Mouse (Mus musculus): ENCODE results near the gene Slc48a1.
A peak's percentile ranks its signal among the peaks of the same experiment; 100 is the strongest.

Slc48a1 gene

DNA sequence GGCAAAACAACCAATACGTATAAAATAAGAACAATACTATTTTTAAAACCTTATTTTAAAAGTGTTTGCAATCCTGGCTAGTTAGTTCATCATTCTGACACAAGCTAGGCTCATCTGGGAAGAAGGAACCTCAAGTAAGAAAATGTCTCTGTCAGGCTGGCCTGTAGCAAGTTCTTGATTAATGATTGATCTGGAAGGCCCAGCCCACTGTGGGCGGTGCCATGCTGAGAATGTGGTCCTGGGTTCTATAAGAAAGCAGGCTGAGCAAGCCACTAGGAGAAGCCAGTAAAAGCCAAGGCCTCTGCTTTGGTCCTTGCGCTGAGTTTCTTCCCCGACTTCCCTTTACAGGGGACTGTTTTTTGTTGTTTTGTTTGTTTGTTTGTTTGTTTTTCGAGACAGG lies 25.8 kb upstream of the Slc48a1 start:
- no peak for DNase-seq (ENCODE audit: low spot score)

DNA sequence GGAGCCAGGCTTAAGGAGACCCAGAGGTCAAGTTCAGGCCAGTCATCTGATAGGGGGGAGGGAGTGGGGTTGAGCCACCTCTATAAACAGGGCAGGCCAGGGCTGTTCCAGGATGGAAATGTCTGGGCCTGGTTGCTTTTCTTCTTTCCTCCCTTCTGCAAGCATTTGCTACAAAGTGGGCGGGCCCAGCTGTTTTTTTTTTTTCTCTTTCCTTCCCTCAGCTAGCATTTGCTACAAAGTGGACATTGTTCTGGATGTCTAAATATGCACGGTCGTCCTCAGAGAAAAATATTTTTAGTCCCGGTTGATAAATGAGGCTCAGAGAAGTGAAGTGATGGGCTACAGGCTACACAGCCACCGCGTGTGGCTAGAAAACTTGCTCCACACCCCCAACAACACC lies 23.8 kb upstream of the Slc48a1 start:
- no peak for DNase-seq (ENCODE audit: low spot score)

DNA sequence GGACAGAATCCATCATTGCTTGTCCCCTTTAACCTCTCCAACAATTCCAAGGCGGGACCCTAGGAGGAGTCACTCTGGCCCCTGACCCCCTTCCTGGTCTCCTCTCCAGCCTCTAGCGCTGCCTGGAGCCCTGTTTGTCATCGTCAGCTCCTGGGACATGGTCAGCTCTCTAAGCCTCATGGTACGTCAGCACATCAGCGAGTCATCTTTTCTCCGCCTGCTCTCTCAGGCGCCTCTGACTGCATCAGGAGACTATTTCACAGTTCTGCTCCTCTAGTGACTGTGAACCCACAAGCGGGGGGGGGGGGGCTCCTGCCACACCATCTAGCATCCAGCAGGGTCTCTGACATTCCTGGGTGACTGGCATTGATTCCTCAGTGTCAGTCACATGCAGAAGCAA lies 23.0 kb upstream of the Slc48a1 start:
- no peak for DNase-seq (ENCODE audit: low spot score)

DNA sequence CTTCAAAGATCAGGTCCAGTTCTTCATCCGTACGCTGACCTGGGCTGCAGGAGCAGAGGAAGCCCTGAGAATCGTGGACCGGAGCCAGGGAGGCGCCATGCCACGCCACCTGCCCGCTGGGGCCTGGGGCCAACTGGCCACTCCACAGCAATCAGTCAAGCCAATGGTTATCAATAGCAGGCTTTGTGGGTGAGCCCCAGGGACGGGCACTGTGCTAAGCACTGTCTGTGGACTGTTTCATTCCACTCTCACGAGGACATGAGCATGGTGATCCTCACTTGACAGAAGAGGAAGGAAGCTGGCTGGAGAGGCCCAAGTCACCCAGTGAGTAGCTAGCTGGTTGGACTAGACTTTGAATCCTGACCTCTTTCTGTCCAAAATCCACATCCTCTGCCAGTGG lies 18.3 kb upstream of the Slc48a1 start:
- DNase-seq (ENCODE audit: low spot score) = no peak

DNA sequence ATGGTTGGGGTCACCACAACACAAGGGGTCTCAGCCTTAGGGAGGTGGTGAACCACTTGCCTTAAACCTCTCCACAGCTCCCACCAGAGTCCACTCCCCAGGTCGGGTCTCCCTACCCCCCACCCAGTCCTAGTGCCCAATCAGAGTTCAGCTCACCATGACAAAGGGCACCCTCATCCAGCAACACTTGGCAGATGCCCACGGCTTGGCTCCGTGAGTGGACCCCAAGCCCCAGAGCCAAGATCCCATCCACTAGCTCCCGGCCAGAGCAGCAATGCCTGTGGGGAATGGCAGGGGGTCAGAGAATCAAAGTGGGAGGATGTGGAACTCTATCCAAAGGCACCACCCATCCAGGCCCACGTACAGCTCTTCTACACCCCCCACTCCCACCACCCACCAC lies 17.4 kb upstream of the Slc48a1 start:
- no peak for DNase-seq (ENCODE audit: low spot score)

DNA sequence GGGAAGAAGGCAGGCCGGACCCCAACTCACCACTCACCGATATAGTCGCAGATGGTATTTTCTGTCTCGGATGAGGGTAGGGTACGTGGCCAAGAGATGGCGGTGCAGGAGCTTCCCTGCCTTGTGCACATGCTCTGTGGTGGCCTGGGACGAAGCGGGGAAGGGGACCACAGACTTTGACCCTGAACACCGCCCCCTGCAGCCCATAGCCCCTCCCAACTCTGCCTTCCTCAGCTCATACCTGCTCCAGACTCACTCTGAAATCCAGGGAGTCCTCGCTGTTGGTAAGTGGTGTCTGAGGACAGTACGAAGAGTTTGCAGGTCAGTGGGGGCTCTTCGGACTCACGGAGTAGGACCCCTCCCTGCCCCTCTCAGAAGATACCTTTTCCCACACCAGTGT lies 16.9 kb upstream of the Slc48a1 start:
- no peak for DNase-seq (ENCODE audit: low spot score)

DNA sequence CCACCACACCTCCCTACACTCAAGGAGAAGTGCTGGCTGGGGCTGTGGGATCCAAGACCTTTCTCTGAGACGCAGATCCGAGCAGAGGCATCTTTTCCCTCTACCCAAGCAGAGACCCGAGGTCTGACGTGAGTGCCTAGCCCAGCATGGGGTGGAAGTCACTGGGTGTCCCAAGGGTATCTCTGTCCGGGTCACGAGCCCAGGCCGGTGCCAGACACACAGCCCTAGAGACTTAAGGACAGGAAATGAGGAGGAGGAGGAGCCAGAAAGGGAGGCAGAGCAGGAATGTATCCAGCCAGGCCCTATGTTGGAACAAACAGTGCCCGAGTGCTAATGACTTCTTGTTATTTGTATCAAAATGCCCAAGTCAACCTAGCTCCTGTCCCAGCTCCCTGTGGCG lies 15.6 kb upstream of the Slc48a1 start:
- no peak for DNase-seq (ENCODE audit: low spot score)

DNA sequence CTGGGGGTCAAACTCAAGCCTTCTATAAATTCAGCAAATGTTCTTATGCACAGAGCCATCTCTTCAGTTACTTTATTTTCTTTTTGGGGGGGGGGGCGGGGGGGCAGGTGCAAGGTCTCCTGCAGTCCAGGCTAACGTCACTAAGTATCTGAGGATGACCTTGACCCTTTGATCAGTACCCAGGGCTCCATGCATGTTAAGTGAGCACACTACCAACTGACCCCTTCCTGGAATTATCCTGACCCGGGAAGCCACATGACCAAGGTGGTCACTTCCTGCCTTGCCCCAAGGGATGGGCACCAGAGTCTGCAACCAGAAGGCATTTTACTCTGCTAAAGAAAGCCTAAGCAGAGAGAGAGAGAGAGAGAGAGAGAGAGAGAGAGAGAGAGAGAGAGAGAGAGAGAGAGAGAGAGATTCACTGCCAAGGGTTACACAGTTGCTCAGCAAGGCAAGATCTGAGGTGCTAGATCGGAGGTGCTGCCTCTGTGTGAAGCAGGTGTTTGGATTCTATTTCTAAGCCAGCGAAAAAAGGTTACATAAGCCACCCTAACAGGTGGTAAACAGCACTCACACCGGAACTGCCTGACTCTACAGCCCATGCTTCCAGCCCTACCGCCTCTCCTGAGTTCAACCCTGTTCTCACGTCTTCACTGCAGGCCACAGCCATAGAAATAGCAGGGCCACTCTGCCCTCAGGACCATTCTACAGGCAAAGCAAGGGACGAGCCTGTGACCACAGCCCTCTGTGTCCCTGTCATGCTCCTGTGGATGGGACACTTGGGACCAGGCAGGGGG lies 14.9 kb upstream of the Slc48a1 start:
- no peak for DNase-seq (ENCODE audit: low spot score)

DNA sequence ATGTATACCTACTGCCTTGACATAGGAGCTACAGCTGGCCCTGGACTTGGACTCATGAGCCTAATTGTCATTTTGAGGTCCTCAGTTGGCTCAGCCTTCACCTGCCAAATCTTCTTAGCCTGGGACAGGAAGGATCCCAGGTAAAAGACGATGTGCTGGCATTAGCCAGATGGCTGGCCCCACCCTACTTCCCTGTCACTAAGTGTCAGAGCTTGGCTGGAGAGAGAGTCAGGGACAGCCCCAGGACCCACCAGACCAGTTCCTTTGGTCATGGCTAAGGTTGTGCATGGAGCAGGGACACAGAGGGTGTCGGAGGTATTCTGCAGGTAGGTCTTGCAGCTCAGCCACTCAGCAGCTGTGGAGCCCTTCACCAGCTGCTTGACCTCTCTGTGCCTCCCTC lies 13.8 kb upstream of the Slc48a1 start:
- no peak for DNase-seq (ENCODE audit: low spot score)

DNA sequence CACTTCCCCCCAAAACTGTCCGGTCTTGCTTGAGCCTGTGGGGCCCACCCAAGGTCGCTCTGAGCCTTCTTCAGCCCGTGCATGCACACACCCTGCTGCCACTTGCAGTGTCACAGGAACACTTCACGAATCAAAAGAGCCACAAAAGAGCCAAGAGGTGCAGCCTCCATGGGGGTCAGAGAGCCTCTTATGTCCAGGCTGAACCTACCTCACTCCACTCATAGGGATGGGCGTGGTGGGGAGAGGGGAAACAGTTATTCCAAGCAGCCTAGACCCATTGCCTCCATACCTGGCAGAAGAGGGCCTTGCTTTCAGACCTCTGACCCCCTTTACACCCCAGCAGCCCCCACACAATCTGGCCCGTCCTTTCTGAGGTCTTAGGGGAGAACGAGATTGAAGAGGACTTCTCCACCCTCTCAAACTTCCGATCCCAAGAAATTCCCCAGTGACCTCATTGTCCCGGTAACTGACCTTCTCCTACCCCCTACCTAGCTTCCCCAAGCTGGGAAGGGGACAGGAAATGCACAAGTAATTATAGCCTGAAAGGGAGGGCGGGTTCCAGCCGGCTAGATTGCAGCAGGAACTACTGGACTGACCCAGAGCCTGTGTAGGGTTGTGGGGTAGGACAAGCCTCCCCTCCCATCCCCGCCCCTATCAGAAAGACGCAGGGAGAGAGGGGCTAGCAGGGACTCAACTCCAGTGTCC lies 13.1 kb upstream of the Slc48a1 start:
- DNase-seq (ENCODE audit: low spot score) = no peak

DNA sequence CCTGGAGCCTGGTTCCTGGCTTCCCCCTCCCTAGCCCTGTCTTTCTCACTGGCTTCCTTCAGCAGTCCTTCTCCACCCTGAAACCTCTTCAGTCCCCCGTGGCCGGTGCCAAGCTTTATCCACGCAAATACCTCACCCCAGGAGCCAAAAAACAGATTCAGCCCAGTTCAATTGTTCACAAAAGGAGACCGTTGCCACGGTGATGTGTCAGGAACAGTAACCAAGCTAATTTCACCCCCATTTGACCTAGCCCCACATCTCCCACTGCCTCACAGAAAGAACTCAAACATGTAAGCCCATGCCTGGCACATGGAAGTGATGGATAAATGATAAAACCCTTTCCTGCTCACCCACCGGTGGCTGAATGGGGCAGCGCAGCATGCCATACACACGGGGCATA lies 12.1 kb upstream of the Slc48a1 start:
- no peak for DNase-seq (ENCODE audit: low spot score)

DNA sequence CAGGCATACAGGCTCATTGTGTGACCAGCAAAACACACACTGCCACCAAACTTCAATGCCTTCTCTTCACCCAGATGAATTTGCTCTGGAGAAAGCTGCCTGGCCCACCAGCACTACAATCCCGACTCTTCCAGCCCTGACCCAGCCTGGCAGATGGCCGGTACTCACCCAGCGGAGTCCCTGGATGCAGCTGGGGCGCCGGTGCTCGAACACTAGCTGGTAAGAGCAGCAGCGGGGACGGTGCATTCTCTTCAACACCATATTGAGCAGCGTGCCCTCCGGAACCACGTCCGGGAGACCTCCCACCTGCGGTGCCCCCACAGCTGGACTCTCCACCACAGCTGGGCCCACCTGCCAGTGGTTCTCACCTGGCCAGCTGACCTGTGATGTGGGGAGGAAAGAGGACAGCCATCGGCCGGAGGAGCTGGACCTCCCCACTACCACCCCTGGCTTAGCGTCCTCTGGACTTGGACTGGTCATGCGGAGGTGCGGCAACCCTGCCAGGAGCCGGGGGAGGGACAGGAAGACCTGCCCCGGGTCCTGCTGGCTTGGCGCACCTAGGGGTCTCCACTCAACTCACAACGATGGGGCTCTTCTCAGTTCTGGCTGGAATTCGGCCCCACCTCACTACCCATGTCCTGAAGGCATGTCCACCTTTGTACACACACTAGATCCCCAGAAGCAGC lies 11.6 kb upstream of the Slc48a1 start:
- no peak for DNase-seq (ENCODE audit: low spot score)

DNA sequence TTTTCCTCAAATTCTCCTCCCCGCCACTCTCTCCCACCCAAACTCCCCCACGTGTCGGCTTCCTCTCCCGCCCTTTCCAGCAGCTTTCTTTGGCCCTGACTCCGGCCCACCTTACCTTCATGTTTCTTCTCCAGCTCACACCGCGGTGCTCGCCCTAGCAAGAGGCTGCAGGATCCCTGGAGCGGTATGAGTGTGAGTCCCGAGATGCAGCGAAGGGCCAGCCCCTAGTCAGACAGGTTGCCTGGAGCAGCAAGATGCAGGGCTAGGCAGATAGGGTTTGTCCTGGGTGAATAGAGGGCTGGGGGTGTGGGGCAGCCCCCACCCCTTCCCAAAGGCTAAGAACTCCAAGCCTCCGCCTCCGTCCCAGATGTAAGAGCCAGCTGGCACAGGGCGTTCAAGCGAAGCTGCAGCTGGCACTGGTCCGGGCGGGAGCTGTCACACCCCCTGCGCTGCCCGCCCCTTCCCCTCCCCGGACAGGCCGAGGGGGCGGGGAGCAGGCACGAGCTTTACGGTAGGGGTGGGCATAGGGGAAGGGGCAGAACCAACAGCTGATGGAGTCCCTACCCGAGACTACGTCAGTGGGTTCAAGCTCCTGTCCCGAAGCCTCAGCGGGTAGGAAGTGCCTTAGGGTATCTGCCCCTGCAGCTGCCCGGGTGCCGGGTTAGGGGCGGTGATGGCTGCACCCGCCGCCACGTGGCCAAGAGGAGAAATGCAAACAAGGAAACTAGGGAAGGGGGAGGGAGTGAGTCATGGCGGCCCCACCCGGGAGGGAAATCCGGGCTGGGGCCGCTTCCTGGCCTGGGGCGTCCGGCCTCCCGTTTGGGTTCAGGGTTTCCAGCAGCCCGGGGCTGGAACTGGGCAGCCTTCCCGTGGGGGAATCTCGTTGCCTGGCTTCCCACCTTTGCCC lies 10.8 kb upstream of the Slc48a1 start, which contains the start of gene Rapgef3:
Gene Rapgef3 (minus strand): TSS at position 693 of the 907 bp plus-strand sequence.
- DNase-seq (ENCODE audit: low spot score) = peak; percentile 88

DNA sequence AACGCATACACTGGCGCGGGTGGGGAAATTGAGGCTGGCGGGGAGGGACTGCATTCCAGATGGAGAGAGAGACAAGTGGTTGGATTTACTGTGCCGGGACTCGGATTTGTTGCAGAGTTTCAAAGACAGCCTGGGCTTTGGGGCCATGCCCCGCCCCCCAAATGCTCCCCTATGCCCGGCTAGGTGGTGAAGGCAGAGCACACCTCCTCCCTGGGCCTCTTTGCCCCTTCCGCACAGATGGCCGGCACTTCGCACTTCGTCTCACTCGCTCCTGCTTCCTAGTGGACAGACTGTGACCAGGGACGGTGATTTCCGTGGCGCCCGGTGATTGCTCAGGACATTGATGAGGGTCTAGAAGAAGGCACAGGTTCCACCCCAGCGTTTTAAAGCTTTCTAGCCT lies 10.1 kb upstream of the Slc48a1 start:
- no peak for DNase-seq (ENCODE audit: low spot score)

DNA sequence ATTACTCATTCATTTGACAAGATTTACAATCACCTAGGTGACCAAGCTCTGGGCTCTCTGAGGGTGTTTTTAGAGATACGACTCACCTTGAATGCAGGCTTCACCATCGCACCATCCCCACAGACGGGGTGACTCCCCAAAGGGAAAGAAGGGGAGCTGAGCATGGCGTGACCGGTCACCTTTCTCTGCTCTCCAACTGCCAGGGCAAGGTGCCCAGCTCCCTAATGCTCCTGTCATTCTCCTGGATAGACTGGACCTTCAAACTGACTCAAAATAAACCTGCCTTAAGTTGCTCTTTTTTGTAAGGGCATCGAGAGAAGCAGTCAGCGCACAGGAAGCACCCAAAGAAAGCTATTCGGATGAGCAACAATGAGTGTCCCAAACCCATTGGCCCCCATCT lies 8.0 kb upstream of the Slc48a1 start:
- DNase-seq (ENCODE audit: low spot score) = no peak

DNA sequence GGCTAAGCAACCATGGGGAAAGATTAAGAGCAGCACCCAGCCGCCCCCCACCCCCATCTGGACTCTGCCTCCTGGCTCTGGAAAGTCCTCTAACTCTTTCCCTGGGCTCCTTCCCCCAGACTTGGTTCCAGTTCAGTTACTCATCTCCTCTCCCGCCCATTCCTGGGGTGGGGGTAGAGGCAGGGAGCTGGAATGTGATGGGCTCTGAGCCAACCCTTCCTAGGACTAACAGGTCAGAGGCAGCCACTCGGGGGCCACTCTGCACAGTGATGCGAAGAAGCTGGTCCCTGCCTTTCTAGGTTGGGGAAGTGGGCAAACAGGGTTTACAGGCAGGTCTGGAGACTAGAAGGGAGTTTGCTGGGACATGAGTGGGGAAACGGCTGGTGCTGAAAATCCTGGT lies 5.2 kb upstream of the Slc48a1 start:
- DNase-seq (ENCODE audit: low spot score) = peak; percentile 71

DNA sequence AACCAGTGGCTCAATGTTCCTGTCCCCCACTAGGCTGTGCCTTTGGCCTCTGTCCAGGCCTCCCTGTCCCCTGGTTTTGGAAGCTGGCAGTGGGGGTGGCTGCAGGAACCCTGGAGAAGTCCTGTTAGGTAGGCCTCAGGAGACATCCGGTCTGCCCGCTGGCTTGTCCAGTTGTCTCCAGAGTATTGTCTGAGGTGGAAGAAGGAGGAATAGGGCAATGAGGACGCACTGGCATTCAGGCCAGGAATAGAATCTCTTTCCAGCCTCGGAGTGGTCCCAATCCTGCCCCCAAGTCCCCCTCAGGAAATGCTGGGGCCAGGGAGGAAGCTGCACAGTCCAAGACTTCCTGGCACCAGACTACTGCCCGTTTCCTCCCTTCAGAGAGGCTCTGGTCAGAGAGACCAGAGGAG lies 4.4 kb upstream of the Slc48a1 start:
- no peak for DNase-seq (ENCODE audit: low spot score)

DNA sequence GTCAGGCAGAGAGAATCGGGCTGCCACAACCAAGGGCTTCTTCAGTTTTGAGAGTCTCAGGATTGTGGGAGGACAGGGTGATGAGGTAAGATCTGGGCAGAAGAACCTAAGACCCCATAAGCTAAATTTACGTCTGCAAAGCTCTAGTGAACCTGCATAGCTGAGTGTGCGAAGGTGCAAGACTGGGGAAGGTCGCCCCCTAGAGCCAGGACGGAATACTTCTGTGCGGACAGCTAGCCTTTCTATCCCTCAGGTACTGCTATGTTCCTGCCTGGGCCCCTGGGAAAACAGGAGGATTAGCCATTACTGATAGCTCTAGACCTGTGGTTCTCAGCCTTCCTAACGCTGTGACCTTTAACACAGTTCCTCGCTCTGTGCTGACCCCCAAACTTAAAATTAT lies 1.8 kb upstream of the Slc48a1 start:
- DNase-seq (ENCODE audit: low spot score) = peak; percentile 64

DNA sequence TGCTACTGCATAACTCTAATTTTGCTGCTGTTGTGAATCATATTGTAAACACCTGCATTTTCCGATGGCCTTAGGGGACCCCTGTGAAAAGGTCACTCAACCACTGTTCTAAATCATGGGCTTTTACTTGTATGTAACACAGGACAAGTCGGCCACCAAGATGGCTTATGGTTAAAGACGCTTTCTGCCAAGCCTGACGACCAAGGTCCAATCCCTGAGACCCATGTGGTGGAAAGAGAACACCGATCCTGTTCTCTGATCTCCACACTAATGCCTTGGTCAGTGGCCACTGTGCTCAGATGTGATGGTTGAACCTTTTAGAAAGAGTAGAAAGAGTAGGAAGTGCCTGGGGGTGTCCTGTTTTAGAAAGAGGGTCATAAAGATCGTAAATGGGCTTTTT lies 1.4 kb upstream of the Slc48a1 start:
- no peak for DNase-seq (ENCODE audit: low spot score)

DNA sequence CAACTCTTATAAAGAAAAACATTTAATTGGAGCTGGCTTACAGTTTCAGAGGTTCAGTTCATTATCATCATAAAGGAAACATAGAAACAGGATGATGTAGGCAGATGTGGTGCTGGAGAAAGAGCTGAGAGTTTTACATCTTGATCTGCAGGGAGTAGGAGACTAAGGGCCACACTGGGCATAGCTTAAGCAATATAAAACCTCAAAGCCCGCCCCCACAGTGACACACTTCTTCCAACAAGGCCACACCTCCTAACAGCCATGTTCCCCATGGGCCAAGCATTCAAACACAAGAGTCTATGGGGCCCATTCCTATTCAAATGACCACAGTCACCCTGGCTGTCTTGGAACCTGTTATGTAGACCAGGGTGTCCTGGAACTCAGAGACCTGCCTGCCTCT lies 1.3 kb downstream of the Slc48a1 start:
- DNase-seq (ENCODE audit: low spot score) = peak; percentile 46

DNA sequence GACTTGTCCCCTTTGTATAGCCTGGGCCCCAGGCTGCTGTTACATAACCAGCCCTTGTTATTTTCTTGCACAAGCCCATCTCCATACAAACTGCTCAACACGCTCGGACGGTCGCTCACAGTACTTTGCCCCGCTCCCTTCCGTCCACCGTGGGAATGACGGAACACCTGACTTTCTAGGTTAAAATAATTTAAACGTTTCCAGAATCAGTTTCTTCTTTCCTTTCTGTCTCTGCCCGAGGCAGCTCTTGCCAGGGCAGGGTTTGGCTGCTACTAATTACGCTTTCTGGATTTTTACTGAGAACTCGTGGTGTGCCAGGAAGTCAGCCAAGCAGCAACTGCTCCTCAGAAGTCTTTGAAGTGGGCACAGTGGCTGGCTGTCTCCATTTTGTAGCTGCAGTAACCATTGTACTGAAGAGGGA lies 2.3 kb downstream of the Slc48a1 start:
- peak; percentile 92 for DNase-seq (ENCODE audit: low spot score)

Data from adipocyte (in vitro differentiated cells).